Mouse (Mus musculus) G1E (cell line): ENCODE measurements around the gene Mtus2.

Experiments used
- CTCF ChIP-seq: IDR thresholded peaks from 2 replicates; pipeline ENCODE4 v1.5.1; 2012; ENCODE audit warnings: low read depth, low read length, inconsistent platforms, mixed read lengths
- GATA1 ChIP-seq: IDR thresholded peaks from 2 replicates; pipeline ENCODE4 v1.6.1; 2012; ENCODE audit warnings: borderline replicate concordance, low read length, inconsistent platforms, mixed read lengths
- GATA2 ChIP-seq: IDR thresholded peaks from 2 replicates; pipeline ENCODE4 v1.6.1; 2012; ENCODE audit warnings: low read depth, low read length, inconsistent platforms, borderline replicate concordance
- POLR2AphosphoS5 ChIP-seq: IDR thresholded peaks from 2 replicates; pipeline ENCODE4 v1.6.1; 2012; ENCODE audit warnings: low read depth, low read length, inconsistent platforms; ENCODE audit not compliant: insufficient replicate concordance
- TAL1 ChIP-seq: conservative IDR thresholded peaks from 2 replicates; pipeline ENCODE4 v1.6.1; 2012; ENCODE audit warnings: low read depth, low read length, inconsistent platforms, mixed read lengths

DNA sequence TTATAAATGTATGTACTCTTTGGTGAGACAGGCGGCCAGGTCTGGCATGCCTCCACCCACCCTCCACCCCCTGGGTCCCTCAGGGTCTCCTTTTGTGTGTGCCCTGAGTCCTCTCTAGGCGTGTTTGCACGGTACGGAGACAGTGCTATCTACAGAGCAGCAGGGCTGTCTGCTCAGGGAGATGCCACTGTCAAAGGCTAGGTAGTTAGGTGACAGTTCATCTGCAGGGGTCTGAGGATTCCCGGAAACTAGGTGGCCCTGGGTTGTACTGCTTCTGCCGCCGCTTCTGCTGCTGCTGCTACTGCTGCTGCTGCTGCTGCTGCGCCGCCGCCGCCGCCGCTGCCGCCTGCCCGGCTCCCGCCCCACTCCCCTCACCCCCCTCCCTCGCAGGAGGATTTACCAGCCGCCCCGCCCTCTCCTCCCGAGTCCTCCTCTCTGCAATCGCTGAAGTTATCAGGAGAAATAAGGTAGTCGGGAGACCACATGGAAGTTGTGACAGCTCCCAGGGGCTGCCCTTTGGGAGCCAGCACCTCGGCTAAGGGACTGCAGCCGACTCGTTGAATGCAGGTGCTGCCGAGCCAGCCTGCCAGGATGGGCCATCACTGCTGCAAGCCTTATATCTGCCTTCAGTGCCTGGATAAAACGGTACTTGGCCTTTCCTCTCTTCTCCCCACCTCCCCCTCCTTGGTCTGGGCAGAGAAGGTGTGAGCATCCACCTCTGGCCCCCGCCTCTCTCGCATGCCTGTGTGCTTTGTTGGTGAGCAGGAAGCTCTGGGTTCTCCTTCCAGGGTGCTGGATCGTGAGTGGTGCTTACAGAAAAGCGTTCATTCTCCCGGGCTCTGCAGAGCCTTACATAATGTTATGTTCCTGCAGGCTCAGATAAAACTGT lies 307.9 kb downstream of the Mtus2 start:
- TF ChIP-seq CTCF = no peak
- no peak for TF ChIP-seq TAL1
- no peak for TF ChIP-seq GATA2
- no peak for TF ChIP-seq POLR2AphosphoS5
- TF ChIP-seq GATA1 = no peak
